In genomic region chr9:43773521-43773920, GRCm38 (mm10) we compare ENCODE assay signal across 34 mouse cellular contexts. TPM values are rescaled to one million over a fixed set of nuclear protein-coding genes. Genes with fewer than 3 reads are reported as not detected.
DNase-seq lines count a peak whose midpoint lies in the region; ATAC-seq and TF ChIP-seq lines count a peak whose summit lies in the region.
"Had no signal": no experiment of that assay in that cellular context is flagged by ENCODE, and none has a peak within 500 bp of the region (broad histone marks: within the 10 kb centered on the region; RNA-seq: fewer than 3 reads in every experiment).

No protein-coding gene starts in this region.

- H3K36me3 ChIP-seq in hindbrain, embryonic 10.5 days = no peaks in the 10 kb centered on the region
- no peaks in the 10 kb centered on the region for H3K36me3 ChIP-seq in hindbrain, embryonic 13.5 days
- no peaks in the 10 kb centered on the region for H3K36me3 ChIP-seq in embryonic facial prominence, embryonic 10.5 days (replicated peaks)
- no peaks in the 10 kb centered on the region for H3K36me3 ChIP-seq in limb, embryonic 10.5 days
- no peaks in the 10 kb centered on the region for H3K36me3 ChIP-seq in stomach, postnatal 0 days (ENCODE audit: control insufficient read depth, insufficient read depth, low read length)
- H3K36me3 ChIP-seq: forebrain, embryonic 15.5 days; G1E; heart, embryonic 10.5 days; heart, embryonic 15.5 days; hindbrain, embryonic 12.5 days; limb, embryonic 13.5 days; liver, embryonic 13.5 days; midbrain, embryonic 12.5 days; neural tube, embryonic 12.5 days had no signal

- 0 out of 2 replicates have a peak, but pooled peaks have one; percentile 1 for TF ChIP-seq CTCF in stomach, postnatal 0 days (IDR thresholded peaks at IDR 0.05; ENCODE audit: low read depth)

- no peak for DNase-seq in hindbrain, embryonic 10.5 days (ENCODE audit: low spot score)
- DNase-seq in embryonic facial prominence, embryonic 10.5 days (ENCODE audit: low spot score) = no peak
- DNase-seq in limb, embryonic 10.5 days (ENCODE audit: low spot score) = no peak
- no peak for DNase-seq in stomach, postnatal 0 days (ENCODE audit: low spot score)
- DNase-seq in adrenal gland, postnatal 14 days = no peak
- DNase-seq in lung, postnatal 14 days = no peak
- DNase-seq: adrenal gland, postnatal 10 days; cerebellum, adult 11 months; cerebellum, adult 9-10 months; cerebellum, postnatal 36 days; embryo, embryonic 11 days; gastrocnemius, postnatal 25 days; heart, adult 11 months; kidney, adult 8-10 months; kidney, postnatal 14 days; liver, embryonic 13.5 days; lung, adult 2 months; right cerebral cortex, adult 18-20 months; spleen, adult 18-20 months; thymus, postnatal 14 days had no signal

- H3K27me3 ChIP-seq in hindbrain, embryonic 10.5 days (ENCODE audit: insufficient read depth, poor library complexity, severe bottlenecking) = no peaks in the 10 kb centered on the region
- no peaks in the 10 kb centered on the region for H3K27me3 ChIP-seq in hindbrain, embryonic 13.5 days
- H3K27me3 ChIP-seq in embryonic facial prominence, embryonic 10.5 days (replicated peaks; ENCODE audit: low read depth, poor library complexity, severe bottlenecking) = no peaks in the 10 kb centered on the region
- no peaks in the 10 kb centered on the region for H3K27me3 ChIP-seq in limb, embryonic 10.5 days (ENCODE audit: low read depth, poor library complexity, severe bottlenecking)
- no peaks in the 10 kb centered on the region for H3K27me3 ChIP-seq in stomach, postnatal 0 days (ENCODE audit: control insufficient read depth, insufficient read depth, low read length)
- H3K27me3 ChIP-seq: forebrain, embryonic 15.5 days; heart, embryonic 15.5 days; hindbrain, embryonic 12.5 days; limb, embryonic 13.5 days; liver, embryonic 13.5 days; midbrain, embryonic 12.5 days; neural tube, embryonic 12.5 days; Patski had no signal

- no peak overlapping the region for H3K4me2 ChIP-seq in hindbrain, embryonic 13.5 days
- H3K4me2 ChIP-seq in stomach, postnatal 0 days (replicated peaks; ENCODE audit: low read depth) = no peak overlapping the region
- H3K4me2 ChIP-seq: forebrain, embryonic 15.5 days; heart, embryonic 15.5 days; hindbrain, embryonic 12.5 days; limb, embryonic 13.5 days; liver, embryonic 13.5 days; midbrain, embryonic 12.5 days; neural tube, embryonic 12.5 days had no signal

- no peak overlapping the region for H3K4me3 ChIP-seq in hindbrain, embryonic 10.5 days
- H3K4me3 ChIP-seq in hindbrain, embryonic 13.5 days = no peak overlapping the region
- H3K4me3 ChIP-seq in embryonic facial prominence, embryonic 10.5 days = no peak overlapping the region
- H3K4me3 ChIP-seq in limb, embryonic 10.5 days = no peak overlapping the region
- no peak overlapping the region for H3K4me3 ChIP-seq in stomach, postnatal 0 days (ENCODE audit: low read depth, low read length)
- H3K4me3 ChIP-seq: forebrain, embryonic 15.5 days; heart, embryonic 10.5 days; heart, embryonic 15.5 days; hindbrain, embryonic 12.5 days; layer of hippocampus, adult 2 months; left cerebral cortex, adult 2 months; limb, embryonic 13.5 days; liver, embryonic 13.5 days; midbrain, embryonic 12.5 days; myocyte; neural tube, embryonic 12.5 days had no signal

- no peak for TF ChIP-seq EP300 in stomach, postnatal 0 days (optimal IDR thresholded peaks at IDR 0.05)

- H3K27ac ChIP-seq in hindbrain, embryonic 10.5 days = peak overlapping the region; percentile 54
- no peak overlapping the region for H3K27ac ChIP-seq in hindbrain, embryonic 13.5 days
- peak overlapping the region; percentile 44; the same call in 1 of the 2 replicates for H3K27ac ChIP-seq in embryonic facial prominence, embryonic 10.5 days (replicated peaks)
- peak overlapping the region; percentile 42; the same call in 1 of the 2 replicates for H3K27ac ChIP-seq in limb, embryonic 10.5 days
- H3K27ac ChIP-seq in stomach, postnatal 0 days (replicated peaks) = peak overlapping the region; percentile 79
- H3K27ac ChIP-seq: forebrain, embryonic 15.5 days; heart, embryonic 10.5 days; heart, embryonic 15.5 days; hindbrain, embryonic 12.5 days; layer of hippocampus, adult 2 months; left cerebral cortex, adult 2 months; limb, embryonic 13.5 days; liver, embryonic 13.5 days; midbrain, embryonic 12.5 days; neural tube, embryonic 12.5 days had no signal

- WGBS in hindbrain, embryonic 10.5 days = 84% methylated on average over 2 of the region's 2 CpGs
- WGBS in hindbrain, embryonic 13.5 days = 75% methylated on average over 2 of the region's 2 CpGs
- WGBS in embryonic facial prominence, embryonic 10.5 days = 78% methylated on average over 2 of the region's 2 CpGs
- 74% methylated on average over 2 of the region's 2 CpGs for WGBS in limb, embryonic 10.5 days
- WGBS in stomach, postnatal 0 days = 86% methylated on average over 2 of the region's 2 CpGs

- peaks cover 87% of the 10 kb centered on the region for H3K4me1 ChIP-seq in hindbrain, embryonic 10.5 days (replicated peaks)
- peaks cover 92% of the 10 kb centered on the region for H3K4me1 ChIP-seq in hindbrain, embryonic 13.5 days (replicated peaks)
- H3K4me1 ChIP-seq in embryonic facial prominence, embryonic 10.5 days = peaks cover 78% of the 10 kb centered on the region
- H3K4me1 ChIP-seq in limb, embryonic 10.5 days = peaks cover 72% of the 10 kb centered on the region
- no peaks in the 10 kb centered on the region for H3K4me1 ChIP-seq in stomach, postnatal 0 days (replicated peaks; ENCODE audit: control insufficient read depth, insufficient read depth)

- no peak for ATAC-seq in hindbrain, embryonic 13.5 days (ENCODE audit: low FRiP score)
- peak; percentile 65 for ATAC-seq in stomach, postnatal 0 days (ENCODE audit: low FRiP score, low TSS enrichment)
- ATAC-seq: forebrain, embryonic 15.5 days; intestine, embryonic 16.5 days; Patski had no signal

- no peak overlapping the region for H3K9ac ChIP-seq in hindbrain, embryonic 13.5 days
- H3K9ac ChIP-seq in stomach, postnatal 0 days (ENCODE audit: low read length) = no peak overlapping the region
- H3K9ac ChIP-seq: forebrain, embryonic 15.5 days; heart, embryonic 15.5 days; hindbrain, embryonic 12.5 days; limb, embryonic 13.5 days; liver, embryonic 13.5 days; midbrain, embryonic 12.5 days; neural tube, embryonic 12.5 days had no signal

- no peaks in the 10 kb centered on the region for H3K9me3 ChIP-seq in hindbrain, embryonic 10.5 days
- no peaks in the 10 kb centered on the region for H3K9me3 ChIP-seq in hindbrain, embryonic 13.5 days
- no peaks in the 10 kb centered on the region for H3K9me3 ChIP-seq in embryonic facial prominence, embryonic 10.5 days
- H3K9me3 ChIP-seq in limb, embryonic 10.5 days (replicated peaks) = no peaks in the 10 kb centered on the region
- no peaks in the 10 kb centered on the region for H3K9me3 ChIP-seq in stomach, postnatal 0 days (ENCODE audit: control insufficient read depth, low read length)
- H3K9me3 ChIP-seq: forebrain, embryonic 15.5 days; heart, embryonic 10.5 days; heart, embryonic 15.5 days; hindbrain, embryonic 12.5 days; limb, embryonic 13.5 days; liver, embryonic 13.5 days; midbrain, embryonic 12.5 days; neural tube, embryonic 12.5 days had no signal

RNA-seq across cellular contexts. Expression of gene Nectin1, which starts 29.7 kb away (rescaled TPM):
- polyA plus RNA-seq in hindbrain, embryonic 10.5 days (2016; fragmentation: Nextera tagmentation; extraction: Ambion mirVana) = 6.6 and 7.2 TPM in 2 replicates
- polyA plus RNA-seq in hindbrain, embryonic 13.5 days (2015; fragmentation: Nextera tagmentation; extraction: Ambion mirVana) = 13.6 and 13.8 TPM in 2 replicates
- 5.0 TPM in 2 replicates for polyA plus RNA-seq in embryonic facial prominence, embryonic 10.5 days (2016; fragmentation: Nextera tagmentation; extraction: Ambion mirVana)
- 3.8 and 4.2 TPM in 2 replicates for polyA plus RNA-seq in limb, embryonic 10.5 days (2016; fragmentation: Nextera tagmentation; extraction: Ambion mirVana)
- 5.9 and 6.7 TPM in 2 replicates for polyA plus RNA-seq in stomach, postnatal 0 days (2015; fragmentation: Nextera tagmentation; extraction: Ambion mirVana)
- total RNA-seq in adrenal gland, postnatal 14 days (2021) = 15.7 and 21.5 TPM in 2 replicates
- polyA plus RNA-seq: G1E had no signal
